Mouse (Mus musculus) myocyte (in vitro differentiated cells): ENCODE measurements at regions not wholly inside any gene's neighbourhood (a gene's known extent, or its start where the extent isn't known, plus 50 kb on each side); places are given as distances from the start of the nearest gene placed in this dataset.

Experiments used
- H3K27me3 ChIP-seq: one replicate; pipeline ENCODE4 v1.6.1; 2011; ENCODE audit not compliant: control insufficient read depth, insufficient read depth, insufficient read length
- H3K36me3 ChIP-seq: one replicate; pipeline ENCODE4 v1.6.1; 2011; ENCODE audit not compliant: control insufficient read depth, insufficient read depth
- H3K4me2 ChIP-seq: one replicate; pipeline ENCODE4 v1.6.1; 2011; ENCODE audit warnings: low read depth, control low read depth
- H3K4me3 ChIP-seq: one replicate; pipeline ENCODE4 v1.5.1; 2011; ENCODE audit warnings: mild to moderate bottlenecking, control low read depth, moderate library complexity
- H3K79me2 ChIP-seq: one replicate; pipeline ENCODE4 v1.6.1; 2011; ENCODE audit not compliant: control insufficient read depth, insufficient read depth
- H3ac ChIP-seq: one replicate; pipeline ENCODE4 v1.6.1; 2011; ENCODE audit not compliant: control insufficient read depth, insufficient read length
- CEBPB ChIP-seq: IDR thresholded peaks from 2 replicates; pipeline ENCODE4 v1.6.1; 2011; ENCODE audit warnings: mild to moderate bottlenecking, moderate library complexity; ENCODE audit not compliant: poor library complexity, insufficient read depth, severe bottlenecking
- E2F4 ChIP-seq: IDR thresholded peaks from one replicate; pipeline ENCODE4 v1.6.1; 2011; ENCODE audit warnings: mild to moderate bottlenecking, control low read depth, moderate library complexity; ENCODE audit not compliant: insufficient read depth
- MAX ChIP-seq: IDR thresholded peaks from one replicate; pipeline ENCODE4 v1.6.1; 2011; ENCODE audit warnings: low read depth, mild to moderate bottlenecking, control low read depth
- MYOD1 ChIP-seq, 3 experiments: IDR thresholded peaks; one replicate each; pipeline ENCODE4 v1.6.1; 2011; ENCODE audit warnings: control low read depth in 2 of 3, low read depth in 2 of 3, mild to moderate bottlenecking in 2 of 3, moderate library complexity in 1 of 3; ENCODE audit not compliant: insufficient read length in 2 of 3, control insufficient read depth in 1 of 3
- MYOG ChIP-seq, 3 experiments: IDR thresholded peaks; one replicate each; pipeline ENCODE4 v1.6.1; 2011; ENCODE audit warnings: control low read depth in 2 of 3, low read depth in 2 of 3, mild to moderate bottlenecking in 2 of 3; ENCODE audit not compliant: insufficient read length in 2 of 3, control insufficient read depth in 1 of 3, insufficient read depth in 1 of 3
- POLR2A ChIP-seq: IDR thresholded peaks from one replicate; pipeline ENCODE4 v1.6.1; 2011; ENCODE audit warnings: low read depth, mild to moderate bottlenecking, control low read depth, moderate library complexity; ENCODE audit not compliant: insufficient read length
- POLR2AphosphoS2 ChIP-seq: IDR thresholded peaks from one replicate; pipeline ENCODE4 v1.6.1; 2011; ENCODE audit warnings: low read depth, control low read depth; ENCODE audit not compliant: insufficient read length
- REST ChIP-seq: IDR thresholded peaks from one replicate; pipeline ENCODE4 v1.6.1; 2011; ENCODE audit warnings: mild to moderate bottlenecking, control low read depth, moderate library complexity; ENCODE audit not compliant: insufficient read depth, insufficient read length
- SRF ChIP-seq: IDR thresholded peaks from one replicate; pipeline ENCODE4 v1.6.1; 2011; ENCODE audit warnings: low read depth; ENCODE audit not compliant: control insufficient read depth, insufficient read length
- TCF12 ChIP-seq: IDR thresholded peaks from one replicate; pipeline ENCODE4 v1.6.1; 2011; ENCODE audit warnings: mild to moderate bottlenecking, control low read depth; ENCODE audit not compliant: poor library complexity, insufficient read depth, severe bottlenecking
- TCF3 ChIP-seq: IDR thresholded peaks from one replicate; pipeline ENCODE4 v1.6.1; 2011; ENCODE audit warnings: low read depth, control low read depth; ENCODE audit not compliant: insufficient read length
- USF1 ChIP-seq: IDR thresholded peaks from one replicate; pipeline ENCODE4 v1.6.1; 2011; ENCODE audit warnings: low read depth, mild to moderate bottlenecking, control low read depth, moderate library complexity

DNA sequence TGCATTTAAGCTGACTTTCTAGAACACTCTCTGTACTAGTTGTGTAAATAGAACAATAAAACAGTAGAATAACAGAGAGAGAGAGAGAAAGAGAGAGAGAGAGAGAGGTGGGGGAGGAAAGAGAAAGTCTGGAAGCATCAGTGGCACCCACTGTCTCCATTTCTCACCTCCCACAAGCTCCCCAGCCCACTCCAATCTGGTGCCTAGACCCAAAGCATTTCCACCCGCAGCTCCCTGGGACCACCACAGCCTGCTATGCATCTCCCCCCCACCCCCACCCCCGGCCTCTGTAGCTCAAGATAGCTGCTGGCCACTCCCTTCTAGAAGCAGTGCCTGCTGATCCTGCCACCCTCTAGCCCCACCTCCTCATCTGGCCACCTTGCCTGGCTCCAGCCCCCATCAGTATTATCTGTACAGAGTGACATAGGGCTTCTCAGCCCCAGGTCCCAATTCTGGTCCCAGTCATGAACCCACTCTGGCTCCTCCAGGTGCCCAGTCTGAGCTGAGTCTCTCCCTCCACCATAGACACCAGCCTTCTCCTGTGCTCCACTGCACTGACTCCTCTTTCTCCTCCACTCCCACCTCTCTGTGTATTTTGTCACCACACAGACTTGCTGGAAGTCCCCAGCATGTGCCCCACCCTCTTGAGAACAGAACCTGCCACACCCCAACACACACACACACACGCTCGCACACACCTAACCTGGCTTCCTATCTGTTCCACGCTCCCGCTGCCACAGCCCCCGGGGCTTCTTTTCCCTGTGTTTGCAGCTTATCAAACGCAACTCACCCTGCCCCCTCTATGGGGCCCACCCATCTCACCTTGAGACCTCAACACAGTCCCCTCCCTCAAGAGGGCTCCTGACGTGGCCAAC lies 68.4 kb upstream of the Ppp1r26 start:
- Histone ChIP-seq H3K4me3 (no peak overlapping the region), H3K4me2 (no peak overlapping the region)

GRCm38 (mm10) chr2:28382051-28382802 lies 64.4 kb upstream of the Ppp1r26 start:
- no peak overlapping the region for H3K4me3 ChIP-seq
- H3K36me3 ChIP-seq = no peaks in the 10 kb centered on the region
- H3K79me2 ChIP-seq = no peaks in the 10 kb centered on the region
- no peak for TF ChIP-seq USF1
- no peak for TF ChIP-seq REST
- no peak for TF ChIP-seq MYOG (IDR thresholded peaks at IDR 0.05; ENCODE audit: control insufficient read depth in 1 of 3, insufficient read depth in 1 of 3, insufficient read length in 2 of 3, low read depth in 2 of 3)
- TF ChIP-seq SRF = no peak
- no peak overlapping the region for H3ac ChIP-seq
- peaks cover 47% of the 10 kb centered on the region for H3K27me3 ChIP-seq
- no peak overlapping the region for H3K4me2 ChIP-seq

More for the DNA sequence above, 68.4 kb upstream of the Ppp1r26 start:
- TF ChIP-seq POLR2A = no peak
- no peak for TF ChIP-seq USF1
- TF ChIP-seq REST = no peak
- no peak for TF ChIP-seq E2F4
- Histone ChIP-seq H3K79me2 (no peaks in the 10 kb centered on the region), H3K27me3 (peaks cover 39% of the 10 kb centered on the region), H3ac (no peak overlapping the region), H3K36me3 (no peaks in the 10 kb centered on the region)

GRCm38 (mm10) chr2:28384875-28385274 lies 61.7 kb upstream of the Ppp1r26 start:
- TF ChIP-seq MYOG (IDR thresholded peaks at IDR 0.05; ENCODE audit: control insufficient read depth in 1 of 3, insufficient read depth in 1 of 3, insufficient read length in 2 of 3, low read depth in 2 of 3) (no peak), POLR2AphosphoS2 (no peak), MAX (no peak), SRF (no peak), CEBPB (no peak), MYOD1 (IDR thresholded peaks at IDR 0.05; ENCODE audit: control insufficient read depth in 1 of 3, insufficient read length in 2 of 3, low read depth in 2 of 3) (no peak), TCF12 (no peak), E2F4 (no peak), TCF3 (no peak), REST (no peak)
- Histone ChIP-seq H3K36me3 (no peaks in the 10 kb centered on the region), H3K4me3 (no peak overlapping the region), H3ac (no peak overlapping the region), H3K79me2 (no peaks in the 10 kb centered on the region), H3K27me3 (peaks cover 58% of the 10 kb centered on the region), H3K4me2 (no peak overlapping the region)

DNA sequence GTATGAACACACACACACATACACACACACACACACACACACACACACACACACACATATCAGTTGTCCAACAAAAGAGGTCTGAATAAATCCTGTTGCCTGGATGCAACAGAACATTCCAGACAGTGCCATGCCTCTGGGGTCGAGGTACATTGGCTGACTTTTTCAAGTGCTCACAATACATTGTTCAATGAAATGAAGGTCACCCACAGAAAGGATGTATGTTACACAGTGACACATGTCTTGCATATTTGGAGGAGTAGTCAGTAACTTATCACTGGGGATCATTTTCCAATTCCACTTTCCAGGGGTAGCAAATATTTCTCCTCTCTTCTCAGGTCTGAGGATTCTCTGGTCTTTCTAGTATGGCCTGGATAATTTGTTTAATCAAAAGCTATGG lies 59.8 kb upstream of the Ppp1r26 start:
- Histone ChIP-seq H3K79me2 (no peaks in the 10 kb centered on the region), H3K4me3 (no peak overlapping the region), H3K4me2 (no peak overlapping the region), H3ac (no peak overlapping the region), H3K27me3 (peaks cover 56% of the 10 kb centered on the region), H3K36me3 (no peaks in the 10 kb centered on the region)
- no peak for TF ChIP-seq REST
- TF ChIP-seq USF1 = no peak
- TF ChIP-seq MYOG (IDR thresholded peaks at IDR 0.05; ENCODE audit: control insufficient read depth in 1 of 3, insufficient read depth in 1 of 3, insufficient read length in 2 of 3, low read depth in 2 of 3) = no peak
- no peak for TF ChIP-seq SRF
- no peak for TF ChIP-seq MYOD1 (IDR thresholded peaks at IDR 0.05; ENCODE audit: control insufficient read depth in 1 of 3, insufficient read length in 2 of 3, low read depth in 2 of 3)
- no peak for TF ChIP-seq POLR2A
- TF ChIP-seq CEBPB = no peak
- TF ChIP-seq POLR2AphosphoS2 = no peak
- TF ChIP-seq TCF12 = no peak
- TF ChIP-seq TCF3 = no peak
- TF ChIP-seq MAX = no peak
- no peak for TF ChIP-seq E2F4

DNA sequence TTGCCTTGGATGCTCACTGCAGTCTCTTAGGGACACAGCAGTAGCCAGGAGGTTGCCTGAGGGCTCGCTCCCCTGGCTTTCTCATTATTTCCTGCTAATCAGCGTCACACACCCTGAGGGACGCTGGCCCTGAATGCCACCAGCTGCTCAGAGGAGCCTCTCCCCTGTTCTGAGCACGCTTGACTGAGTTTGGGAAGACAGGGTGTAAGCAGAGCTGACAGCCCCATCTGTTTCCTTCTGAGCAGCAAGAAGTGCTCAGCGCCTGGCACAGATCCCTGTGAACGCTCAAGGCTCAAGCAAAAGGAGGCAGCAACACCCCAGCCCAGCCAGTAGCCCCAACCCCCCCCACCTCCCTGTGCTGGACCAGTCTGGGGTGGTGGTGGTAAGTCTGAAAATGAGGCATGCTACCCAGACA lies 59.2 kb upstream of the Ppp1r26 start:
- H3K4me3 ChIP-seq = no peak overlapping the region
- H3K36me3 ChIP-seq = no peaks in the 10 kb centered on the region
- TF ChIP-seq USF1 = no peak
- TF ChIP-seq TCF12 = no peak
- TF ChIP-seq POLR2A = no peak
- no peak for TF ChIP-seq MYOD1 (IDR thresholded peaks at IDR 0.05; ENCODE audit: control insufficient read depth in 1 of 3, insufficient read length in 2 of 3, low read depth in 2 of 3)
- TF ChIP-seq POLR2AphosphoS2 = no peak
- TF ChIP-seq E2F4 = no peak
- no peak for TF ChIP-seq CEBPB
- no peak overlapping the region for H3K4me2 ChIP-seq
- no peaks in the 10 kb centered on the region for H3K79me2 ChIP-seq
- H3K27me3 ChIP-seq = peaks cover 54% of the 10 kb centered on the region
- no peak overlapping the region for H3ac ChIP-seq
